Mouse (Mus musculus): ENCODE measurements around the gene Cacng7.

DNA sequence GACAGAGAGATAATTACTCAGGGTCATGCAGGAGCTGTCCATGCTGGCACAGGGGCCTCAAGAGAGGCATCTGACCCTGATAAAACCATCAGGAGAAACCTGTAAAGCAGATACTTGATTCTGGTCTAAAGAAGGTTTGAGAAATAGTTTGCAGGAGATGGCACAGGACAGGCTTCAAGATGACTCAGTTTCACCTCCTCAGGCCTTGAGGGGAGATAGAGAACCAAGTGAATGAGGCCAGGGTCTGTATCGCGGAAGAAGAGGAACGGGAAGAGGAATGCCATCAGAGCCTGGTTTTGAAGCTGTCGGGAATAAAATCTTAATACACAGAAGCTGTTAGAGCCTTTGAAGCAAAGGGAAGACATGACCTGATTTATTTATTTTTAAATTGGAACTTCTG lies 15.1 kb upstream of the Cacng7 start:
- TF ChIP-seq CTCF (IDR thresholded peaks at IDR 0.05; ENCODE audit: low read depth) = no peak
- TF ChIP-seq EP300 (optimal IDR thresholded peaks at IDR 0.05) = no peak
